Mouse (Mus musculus) MN1 (cell line): ENCODE measurements at regions not wholly inside any gene's neighbourhood (a gene's known extent, or its start where the extent isn't known, plus 50 kb on each side); places are given as distances from the start of the nearest gene placed in this dataset.

ENCODE experiments used
- DNase-seq: peaks from one replicate; pipeline ENCODE4 v3.0.0-alpha.2; 2016; ENCODE audit warnings: low spot score

DNA sequence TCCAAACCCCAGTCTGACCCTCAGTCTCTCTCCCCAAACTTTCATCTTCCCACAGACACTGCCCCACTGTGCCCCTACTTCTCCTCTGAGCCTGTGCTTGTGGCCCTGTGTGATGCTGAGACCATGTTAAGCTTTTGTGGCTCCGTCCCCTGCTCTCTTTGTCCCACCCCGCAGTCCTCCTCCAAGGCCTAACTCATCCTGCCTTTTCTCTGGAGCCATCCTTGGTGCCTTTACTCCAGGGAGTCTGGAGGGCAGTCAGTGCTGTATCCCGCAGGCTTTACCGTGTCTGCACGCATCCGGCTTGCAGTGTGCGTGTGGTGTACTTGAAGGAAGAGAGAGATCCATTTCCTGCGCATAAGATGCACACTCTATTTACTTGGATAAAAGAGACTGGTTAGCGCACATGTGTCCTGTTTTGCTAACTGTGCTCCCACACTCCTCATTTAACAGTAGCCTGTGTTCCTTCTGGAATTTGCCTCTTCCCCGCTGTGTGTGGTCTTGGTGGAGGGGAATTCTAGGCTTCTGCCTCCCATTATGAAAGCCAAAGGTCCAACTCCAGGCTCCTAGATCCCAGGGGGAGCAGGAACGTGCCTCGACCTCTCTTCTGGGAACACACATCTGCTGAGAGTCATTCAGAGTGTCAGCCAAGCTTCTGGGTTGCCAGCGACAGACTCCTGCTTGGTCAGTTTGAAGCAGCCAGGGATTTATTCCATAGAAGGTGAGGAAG is 230.5 kb upstream of the Zmiz1 start:
- DNase-seq, result no peak

DNA sequence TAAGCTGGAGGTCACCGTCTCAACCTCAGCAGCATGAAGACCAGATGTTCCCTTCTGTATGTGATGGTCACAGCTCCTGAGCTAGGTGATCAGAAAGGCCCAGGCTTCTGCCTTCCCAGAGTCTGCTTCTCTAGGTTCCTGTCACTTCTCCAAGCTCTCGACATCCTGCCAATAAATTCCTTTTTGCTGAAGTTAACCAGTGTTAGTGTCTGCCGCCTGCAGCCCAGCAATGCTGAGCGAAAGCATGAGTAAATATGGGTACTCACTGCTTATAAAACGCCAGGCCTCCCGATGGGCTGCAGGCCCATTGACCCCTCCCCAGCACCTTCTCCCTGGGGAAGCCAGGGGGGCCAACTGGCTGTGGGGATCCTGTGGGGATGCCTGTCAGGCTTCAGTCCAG is 229.4 kb upstream of the Zmiz1 start:
- DNase-seq, result no peak

DNA sequence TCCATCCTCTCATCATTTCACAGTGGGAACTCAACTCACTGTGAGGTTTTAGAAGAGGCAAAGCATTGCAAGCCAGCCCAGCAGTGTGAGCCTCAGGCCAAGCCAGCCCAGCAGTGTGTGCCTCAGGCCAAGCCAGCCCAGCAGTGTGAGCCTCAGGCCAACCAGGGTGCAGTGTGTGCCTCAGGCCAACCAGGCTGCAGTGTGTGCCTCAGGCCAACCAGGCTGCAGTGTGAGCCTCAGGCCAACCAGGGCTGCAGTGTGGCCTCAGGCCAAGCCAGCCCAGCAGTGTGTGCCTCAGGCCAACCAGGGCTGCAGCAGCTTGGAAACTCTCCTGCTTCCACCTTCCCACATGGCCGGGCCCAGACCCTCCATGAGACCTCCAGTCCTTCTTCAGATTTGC is 227.1 kb upstream of the Zmiz1 start:
- peak; percentile 79 for DNase-seq

DNA sequence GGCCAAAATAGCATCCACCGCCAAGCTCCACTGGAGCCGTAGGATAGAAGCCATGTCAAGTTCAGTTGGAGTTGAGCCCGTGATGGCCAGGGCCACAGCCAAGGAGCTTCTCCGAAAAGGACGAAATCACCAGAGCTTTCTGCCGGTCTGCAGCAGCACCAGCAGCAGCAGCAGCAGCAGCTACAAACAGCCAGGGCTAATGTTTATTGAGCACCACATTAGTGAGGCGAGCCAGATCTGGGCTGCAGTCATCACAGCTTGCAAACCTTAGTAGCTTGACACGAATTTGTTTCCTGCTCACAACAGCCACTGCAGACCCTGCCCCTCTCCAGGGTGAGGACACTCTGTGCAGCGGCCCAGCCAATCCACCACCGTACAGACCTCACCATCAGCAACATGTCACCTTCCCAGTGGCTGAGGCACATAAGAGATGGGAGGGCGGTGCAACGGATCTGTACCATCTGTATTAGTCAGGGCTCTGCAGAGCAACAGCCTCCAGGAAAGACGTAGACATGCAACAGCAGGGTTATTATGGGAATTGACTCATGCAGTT is 222.5 kb upstream of the Zmiz1 start:
- DNase-seq, result no peak

DNA sequence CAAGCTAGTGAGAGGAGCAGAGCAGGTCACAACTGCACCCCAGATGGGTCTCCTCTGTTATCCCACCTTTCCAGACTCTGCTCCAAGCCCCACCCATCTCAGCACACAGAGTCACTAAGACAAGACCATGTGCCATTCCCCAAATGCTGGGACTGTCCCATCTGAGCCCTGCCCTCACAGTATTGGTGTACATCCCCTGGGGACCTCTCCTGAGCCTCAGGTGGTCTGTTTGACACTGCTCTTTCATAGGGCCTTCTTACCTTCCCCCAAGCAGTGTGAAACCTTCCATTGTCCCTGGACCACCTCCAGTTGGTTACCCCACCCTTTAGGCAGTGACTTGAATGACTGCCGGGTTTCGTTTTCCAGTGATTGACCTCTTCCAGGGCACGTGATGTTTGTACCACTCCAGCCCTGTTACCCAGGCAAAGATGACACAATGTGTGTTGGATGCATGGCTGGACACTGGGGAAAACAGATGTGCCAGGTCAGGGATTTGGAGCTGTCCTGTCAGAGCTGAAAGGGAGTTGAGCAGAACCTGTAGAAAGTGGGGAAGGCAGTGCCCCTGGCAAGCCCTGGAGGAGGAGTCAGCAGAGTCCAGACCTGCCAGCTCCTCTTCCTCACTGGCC is 219.5 kb upstream of the Zmiz1 start:
- DNase-seq, result no peak

DNA sequence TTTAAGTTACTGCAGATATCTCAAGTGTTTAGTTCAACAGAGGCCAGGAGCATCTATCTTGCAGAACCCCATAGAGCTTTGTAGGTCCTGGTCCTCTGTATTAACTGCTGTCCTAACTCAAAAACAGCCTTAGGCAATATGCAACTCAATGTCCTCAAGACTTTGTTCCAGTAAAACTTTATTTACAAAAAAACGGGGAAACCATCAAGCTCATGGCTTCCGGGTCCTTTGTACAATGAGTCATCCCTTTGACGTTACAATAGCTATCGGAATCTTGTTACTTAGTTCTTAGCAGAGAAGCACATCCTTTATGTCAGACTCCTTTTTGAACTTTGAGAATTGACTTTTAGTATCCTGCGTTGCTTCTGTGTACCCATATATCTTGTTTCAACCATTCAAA is 216.2 kb upstream of the Zmiz1 start:
- no peak for DNase-seq

DNA sequence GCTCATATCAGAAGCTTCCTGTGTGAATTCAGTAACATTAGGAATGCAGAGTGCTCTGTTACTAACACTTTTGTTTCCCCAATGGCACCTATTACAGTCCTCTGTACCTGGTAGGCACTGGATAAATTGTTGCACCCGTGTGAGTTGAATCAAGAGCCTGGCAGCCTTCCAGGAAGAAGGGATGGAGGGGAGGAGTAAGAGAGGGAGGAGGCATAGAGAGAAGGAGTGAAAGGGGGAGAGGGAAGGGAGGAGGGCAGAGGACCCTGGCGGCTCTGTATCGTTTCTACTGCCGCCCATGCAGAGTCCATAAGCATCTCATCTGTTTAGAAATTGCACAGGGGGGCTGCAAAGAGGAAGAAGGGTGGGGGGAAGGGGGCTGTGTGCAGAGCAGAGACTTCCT is 215.7 kb upstream of the Zmiz1 start:
- DNase-seq, result no peak

DNA sequence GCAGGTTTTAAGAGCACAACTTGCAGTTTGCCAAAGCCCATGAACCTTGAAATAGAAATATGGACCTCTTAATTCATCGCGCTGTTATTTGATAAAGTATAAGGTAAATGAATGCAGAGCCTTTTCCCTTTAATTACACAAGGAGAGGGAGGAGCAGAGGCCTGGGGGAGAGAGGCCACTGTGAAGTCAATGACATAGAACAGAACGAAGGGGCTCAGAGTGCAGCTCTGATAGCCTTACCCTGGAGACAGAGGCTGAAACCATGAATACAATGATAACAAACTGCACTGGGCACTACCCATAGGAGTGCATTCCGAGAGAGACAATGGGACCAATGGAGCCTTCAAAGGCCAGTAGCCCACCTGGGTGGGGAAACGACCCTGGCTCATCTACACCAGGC is 215.3 kb upstream of the Zmiz1 start:
- DNase-seq, result no peak

DNA sequence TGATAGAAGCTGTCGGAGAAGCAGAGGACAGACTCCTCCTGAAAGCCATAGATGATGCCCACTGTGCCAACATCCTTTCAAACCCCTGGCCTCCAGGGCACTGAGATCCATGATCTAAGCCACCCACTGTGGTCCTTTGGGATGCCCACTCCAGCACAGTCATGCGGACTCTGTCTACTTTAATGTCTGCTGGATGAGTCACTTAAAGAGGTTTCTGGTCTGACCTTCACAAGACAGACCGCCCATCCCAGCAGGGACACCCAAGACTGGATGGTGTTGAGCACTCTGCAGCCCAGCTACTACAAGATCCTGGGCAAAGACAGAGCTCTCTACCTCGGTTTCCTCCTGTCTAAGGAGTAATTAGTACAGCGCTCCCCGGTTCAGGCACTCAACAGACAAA is 214.1 kb upstream of the Zmiz1 start:
- DNase-seq, result no peak

DNA sequence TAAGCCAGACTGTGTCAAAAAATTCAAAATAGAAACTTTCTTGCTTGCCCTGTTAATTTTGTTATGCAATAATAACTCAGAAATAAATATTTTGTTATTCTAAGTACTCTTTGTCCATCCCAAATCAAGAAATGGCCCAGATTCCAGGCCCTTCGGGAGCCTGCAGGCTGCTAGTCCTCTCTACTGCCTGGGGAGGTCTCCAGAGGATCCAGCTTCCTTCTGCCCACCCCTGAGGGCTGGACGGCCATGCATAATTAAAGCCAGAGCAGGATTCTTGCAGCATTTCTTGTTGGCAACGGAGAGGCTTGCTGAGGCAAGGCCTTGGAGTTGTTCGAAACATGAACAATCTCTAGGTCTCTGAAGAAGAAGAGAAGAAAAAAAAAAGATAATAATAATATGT is 213.3 kb upstream of the Zmiz1 start:
- no peak for DNase-seq

DNA sequence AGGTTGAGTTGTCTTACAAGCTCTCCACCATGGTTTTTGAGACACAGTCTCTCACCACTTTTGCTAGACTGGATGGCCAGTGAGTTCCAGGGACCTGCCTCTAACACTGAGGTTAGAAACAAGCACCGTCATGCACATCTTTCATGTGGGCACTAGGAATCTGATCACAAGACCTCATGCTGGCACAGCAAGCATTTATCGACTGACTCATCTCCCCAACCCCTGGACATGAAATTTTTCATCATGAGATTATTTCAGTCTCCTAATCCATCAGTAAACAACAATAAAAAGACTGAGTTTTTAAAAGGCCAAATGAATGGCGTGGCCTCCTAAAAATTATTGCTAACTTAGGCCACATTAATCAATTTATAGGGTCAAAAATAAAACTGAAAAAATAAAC is 210.0 kb upstream of the Zmiz1 start:
- no peak for DNase-seq

DNA sequence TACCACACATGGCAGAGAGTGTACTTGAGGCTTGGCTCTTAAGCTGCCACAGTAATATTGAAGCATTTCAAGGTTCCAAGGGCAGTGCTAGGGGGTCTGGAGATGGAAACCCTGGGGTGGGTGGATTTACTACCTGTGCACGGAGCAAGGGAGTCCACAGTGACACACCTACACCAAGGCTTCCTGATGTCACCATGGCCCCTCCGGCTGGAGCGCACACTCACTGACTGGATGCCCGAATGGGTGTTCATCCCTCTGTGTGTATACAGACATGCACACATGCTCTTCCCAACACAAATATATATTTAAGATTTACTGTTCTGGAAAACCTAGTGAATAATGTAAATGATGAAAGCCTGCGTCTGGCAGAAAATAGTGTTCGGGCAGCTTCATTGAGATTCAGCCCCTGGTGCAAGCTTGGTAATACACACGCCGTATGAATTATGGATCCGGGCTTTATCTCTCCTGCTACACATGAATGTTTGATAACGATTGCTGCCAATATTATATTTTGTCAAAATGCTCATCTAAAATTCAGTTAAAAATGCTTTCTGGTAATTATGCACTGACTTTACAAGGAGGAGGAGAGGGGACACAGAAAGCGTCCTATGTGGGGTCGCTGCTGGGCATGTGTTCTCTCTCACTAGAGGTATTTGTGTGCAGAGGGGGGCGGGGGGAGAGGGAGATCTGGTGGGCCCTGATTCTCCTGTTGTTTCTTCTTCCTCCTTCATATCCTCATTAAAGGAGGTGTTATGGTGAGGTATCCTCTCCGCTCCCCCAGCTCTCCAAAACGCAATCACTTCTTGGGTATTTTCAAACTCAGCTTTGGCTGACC is 205.8 kb upstream of the Zmiz1 start:
- no peak for DNase-seq

DNA sequence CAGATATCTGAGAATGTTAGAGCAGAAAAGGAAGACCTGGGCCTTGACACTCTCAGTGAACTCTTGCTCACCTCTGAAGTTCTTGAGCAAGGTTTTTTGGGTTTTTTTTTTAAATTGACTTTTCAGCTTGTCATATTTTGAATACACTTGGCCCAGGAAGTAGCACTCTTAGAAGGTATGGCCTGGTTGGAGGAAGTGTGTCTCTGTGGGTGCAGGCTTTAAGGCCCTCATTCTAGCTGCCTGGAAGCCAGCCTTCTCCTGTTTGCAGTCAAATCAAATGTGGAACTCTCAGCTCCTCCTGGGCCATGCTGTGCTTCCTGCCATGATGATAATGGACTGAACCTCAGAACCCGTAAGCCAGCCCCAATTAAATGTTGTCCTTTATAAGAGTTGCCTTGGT is 195.9 kb upstream of the Zmiz1 start:
- DNase-seq, result no peak

DNA sequence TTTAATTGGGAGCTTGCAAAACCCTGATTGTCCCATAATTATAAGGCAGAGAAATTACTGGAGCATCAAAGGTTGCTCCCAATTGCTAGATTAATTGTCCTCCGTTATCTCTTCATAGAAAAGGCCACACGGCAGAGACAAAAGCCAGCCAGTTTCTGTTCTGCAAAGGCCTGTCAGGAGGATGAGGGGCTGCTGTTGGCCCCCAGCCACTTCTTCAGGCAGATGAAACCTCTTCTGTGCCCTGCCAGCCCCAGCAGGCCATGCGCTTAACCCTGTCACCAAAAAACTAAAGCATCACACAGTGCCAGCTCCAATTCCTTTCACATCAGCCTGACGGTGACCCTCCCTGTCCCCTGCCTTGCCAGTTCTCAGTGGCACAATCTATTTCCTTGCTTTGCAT is 192.1 kb upstream of the Zmiz1 start:
- peak; percentile 28 for DNase-seq

DNA sequence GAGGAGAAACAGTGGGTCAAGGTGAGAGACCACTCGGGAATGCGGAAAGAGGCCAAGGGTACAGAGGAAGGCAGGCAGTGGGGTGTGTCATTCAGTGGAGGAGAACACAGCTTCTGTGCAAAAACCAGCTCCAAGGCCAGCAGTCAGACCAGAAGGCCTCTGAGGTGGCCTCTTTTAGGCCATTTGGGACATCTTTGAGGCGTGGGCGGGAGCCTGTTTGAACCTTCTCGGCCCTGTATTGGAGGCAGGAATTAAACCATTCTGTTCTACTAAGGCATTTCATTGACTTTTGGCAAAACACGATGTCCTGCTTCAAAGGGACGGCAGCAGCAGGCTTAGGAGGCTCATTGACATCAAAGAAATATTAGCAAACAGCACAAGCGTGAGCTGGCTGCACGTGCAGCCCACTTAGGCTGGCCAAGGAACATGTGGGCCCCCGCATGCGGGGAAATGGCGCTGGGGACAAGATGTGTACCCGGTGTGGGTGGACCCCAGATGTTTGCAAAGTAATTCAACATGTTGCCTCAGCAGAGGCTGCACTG is 190.8 kb upstream of the Zmiz1 start:
- DNase-seq, result no peak

DNA sequence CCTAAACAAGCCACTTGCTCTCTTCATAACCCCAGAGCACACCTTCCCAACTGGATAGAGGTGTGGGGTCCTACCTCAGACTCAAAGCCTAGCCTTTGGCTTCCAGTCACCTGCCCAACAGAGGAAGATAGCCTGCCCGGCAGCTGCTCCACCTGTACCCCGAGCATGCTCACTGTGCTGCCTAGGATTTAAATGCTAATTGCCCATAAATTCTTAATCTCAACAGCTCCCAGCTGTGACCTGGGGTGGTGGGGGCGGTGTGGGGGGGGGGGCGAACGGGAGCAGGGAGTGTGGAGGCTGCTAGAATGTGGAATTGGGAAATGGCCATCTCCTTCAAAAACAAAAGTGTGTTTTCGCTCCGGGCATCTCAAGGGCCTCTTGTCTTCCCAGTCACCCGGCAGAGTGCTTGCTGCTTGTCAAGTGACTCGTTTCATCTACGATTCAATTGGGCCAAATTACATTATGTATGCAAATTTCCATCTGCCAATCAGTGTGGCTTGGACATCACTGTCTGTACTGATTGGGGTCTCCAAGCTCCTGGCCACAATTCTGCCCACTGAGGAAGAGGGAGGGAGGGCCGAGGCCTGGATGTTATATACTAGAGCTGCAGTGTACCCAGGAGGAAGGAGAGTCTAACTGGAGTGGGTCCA is 188.6 kb upstream of the Zmiz1 start:
- DNase-seq, result peak; percentile 57

DNA sequence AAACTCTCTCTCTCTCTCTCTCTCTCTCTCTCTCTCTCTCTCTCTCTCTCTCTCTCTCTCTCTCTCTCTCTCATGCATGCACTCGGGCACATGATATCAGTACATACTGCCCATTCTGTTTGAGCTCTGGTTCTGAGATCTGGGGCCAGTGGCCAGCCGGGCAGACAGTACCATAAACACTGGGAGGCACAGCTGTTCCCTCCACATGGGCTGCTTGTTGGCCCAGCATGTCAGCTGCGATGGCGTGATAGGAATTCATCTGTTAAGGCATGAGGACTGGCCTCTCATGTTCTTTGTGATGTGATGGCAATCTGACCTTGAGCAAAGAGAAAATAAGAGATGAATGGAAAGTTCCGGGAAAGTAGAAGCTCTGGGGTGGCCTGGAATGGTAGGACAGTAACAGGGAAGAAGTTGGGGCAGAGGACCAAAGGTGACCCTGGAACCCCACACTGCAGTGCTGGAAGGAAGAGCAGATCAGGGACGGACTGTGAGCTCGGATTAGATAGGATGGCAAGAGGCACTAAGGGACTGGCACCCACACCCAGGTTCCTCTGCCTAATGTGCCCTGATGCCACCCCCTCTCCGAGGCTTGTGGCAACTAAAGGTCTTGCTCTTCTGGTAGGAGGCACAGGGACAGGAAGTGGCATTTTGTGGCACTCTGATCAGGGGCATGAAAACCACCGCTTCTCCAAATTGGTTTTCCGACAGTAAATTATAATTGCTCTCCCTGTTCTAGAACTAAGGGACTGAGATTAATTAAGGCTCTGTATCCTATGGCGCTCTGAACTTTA is 186.4 kb upstream of the Zmiz1 start:
- no peak for DNase-seq

DNA sequence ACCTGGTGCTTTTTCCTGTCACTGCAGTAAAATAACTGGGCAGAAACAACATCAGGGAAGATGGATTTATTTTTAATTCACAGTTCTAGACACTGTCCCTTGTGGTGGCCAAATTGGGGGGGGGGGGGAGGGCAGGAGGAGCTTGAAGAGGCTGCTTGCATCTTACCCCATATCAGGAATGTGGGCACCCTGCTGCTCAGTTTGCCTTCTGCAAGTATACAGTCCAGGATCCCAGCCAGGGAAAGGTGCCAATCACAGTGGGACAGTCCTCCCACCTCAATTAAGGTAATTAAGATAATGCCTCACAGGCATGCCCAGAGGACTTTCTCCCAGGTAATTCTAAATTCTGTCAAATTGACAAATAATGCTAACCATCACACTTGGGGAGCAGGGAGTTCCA is 179.2 kb upstream of the Zmiz1 start:
- no peak for DNase-seq

DNA sequence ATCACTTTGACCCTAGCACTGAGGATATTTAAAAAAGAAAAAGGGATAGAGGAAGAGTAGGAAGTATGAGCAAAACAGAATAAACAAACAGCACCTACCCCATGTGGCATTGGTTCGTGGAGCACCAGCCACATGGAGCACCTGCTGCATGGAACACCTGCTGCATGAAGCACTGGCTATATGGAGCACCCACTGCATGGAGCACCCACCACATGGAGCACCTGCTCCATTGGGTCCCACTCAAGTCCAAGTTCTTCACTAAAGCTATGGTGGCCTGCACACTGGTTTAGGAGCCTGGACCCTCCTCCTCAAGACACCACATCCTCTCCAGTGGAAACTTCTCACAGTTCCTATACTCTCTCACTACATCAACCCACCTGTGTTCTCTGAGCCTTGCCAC is 166.4 kb upstream of the Zmiz1 start:
- DNase-seq, result no peak

DNA sequence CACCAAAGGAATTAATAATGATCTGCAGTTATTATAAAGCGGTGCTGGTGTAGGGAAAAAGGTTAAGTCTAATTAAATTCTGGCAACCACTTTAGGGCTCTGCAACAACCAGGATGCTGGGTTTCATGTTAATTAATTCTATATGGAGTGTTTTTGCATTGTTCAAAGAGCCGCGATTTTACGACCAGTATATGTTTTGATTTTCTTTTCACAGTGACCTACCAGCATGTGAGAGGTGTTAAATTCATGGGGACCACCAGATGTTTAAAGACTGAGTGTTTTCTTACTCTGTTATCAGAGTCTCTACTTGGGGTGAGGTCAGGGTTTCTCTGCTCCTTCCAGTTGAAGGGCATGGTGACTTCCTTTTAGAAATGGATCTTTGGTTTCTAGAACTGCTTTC is 164.8 kb upstream of the Zmiz1 start:
- DNase-seq, result no peak

DNA sequence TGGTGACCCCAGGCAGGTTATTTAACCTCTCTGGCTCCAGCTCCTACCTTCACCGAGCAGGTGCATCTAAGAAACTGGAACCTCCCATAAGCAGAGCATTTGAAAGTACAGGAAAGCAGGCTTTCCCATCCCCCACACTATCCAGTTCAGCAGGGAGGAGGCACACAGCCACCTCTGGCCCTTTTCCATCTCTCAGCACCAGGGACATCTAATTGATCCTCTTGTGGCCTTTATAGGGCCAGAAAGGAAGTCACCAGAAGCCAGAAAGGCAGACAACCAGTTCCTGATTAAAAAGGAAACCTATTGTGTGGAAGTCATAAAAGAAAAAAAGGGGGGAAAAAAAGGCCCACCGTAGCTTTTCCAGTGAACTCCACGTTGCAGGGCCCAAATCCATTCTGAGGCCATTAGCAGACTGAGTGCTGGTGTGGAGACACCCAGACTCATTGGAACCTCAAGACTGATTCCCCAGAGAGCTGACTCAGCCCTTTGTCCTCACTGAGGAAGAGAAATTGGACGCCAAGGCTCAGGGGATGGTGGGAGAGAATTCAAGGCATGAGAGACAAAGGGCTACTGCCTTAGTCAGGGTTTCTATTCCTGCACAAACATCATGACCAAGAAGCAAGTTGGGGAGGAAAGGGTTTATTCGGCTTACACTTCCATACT is 163.2 kb upstream of the Zmiz1 start:
- peak; percentile 58 for DNase-seq
